Comparison of ENCODE assay signal across 36 mouse cellular contexts in the genomic region with DNA sequence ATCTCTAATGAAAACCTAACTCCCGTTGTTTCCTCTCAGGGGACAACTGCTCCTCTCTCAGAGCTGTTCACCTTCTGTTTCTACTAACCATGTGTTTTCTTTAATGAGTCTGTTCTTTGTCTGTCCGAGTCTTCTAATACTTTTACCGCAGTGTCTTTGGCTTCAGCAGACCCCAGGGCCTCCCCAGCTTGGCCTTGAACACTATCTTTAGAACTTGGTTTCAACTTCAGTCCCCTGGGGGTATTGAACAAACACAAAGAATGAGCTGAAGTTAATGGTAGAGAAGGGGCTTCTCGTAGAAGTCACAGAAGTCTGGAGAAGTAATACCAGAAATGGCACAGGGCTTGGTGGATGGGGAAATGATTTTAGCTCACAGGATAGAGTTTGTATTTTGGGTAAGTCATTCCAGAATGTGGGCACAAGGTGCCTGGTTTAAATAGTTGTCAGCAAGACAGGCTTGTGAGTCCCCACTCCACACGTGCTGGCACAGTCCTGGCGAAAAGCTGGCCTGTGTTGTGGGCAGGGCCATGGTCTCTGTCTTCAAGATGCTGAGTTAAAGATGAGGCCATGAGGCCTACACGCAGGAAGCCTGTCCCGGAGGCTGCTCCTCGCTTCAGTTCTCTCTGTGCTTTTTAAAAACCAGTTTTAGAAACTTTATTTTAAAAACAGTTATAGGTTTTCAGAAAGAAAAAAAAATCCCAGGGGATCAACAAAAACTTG. TPM values are rescaled to one million over a fixed set of nuclear protein-coding genes. Genes with fewer than 3 reads are reported as not detected.
"Had no signal": no experiment of that assay in that cellular context is flagged by ENCODE, and none has a peak within 500 bp of the region (broad histone marks: within the 10 kb centered on the region; RNA-seq: fewer than 3 reads in every experiment).

No protein-coding gene starts in this region.

- H3K9ac ChIP-seq: heart, embryonic 13.5 days; heart, embryonic 15.5 days; hindbrain, embryonic 12.5 days; hindbrain, embryonic 14.5 days; intestine, embryonic 15.5 days; limb, embryonic 13.5 days; limb, embryonic 15.5 days; liver, embryonic 13.5 days; liver, embryonic 15.5 days had no signal

- H3K27me3 ChIP-seq: intestine, embryonic 15.5 days; liver, embryonic 13.5 days; liver, embryonic 15.5 days had no signal

- H3K9me3 ChIP-seq: heart, embryonic 13.5 days; heart, embryonic 15.5 days; hindbrain, embryonic 10.5 days; hindbrain, embryonic 12.5 days; intestine, embryonic 15.5 days; limb, embryonic 13.5 days; limb, embryonic 15.5 days; liver, embryonic 13.5 days; liver, embryonic 15.5 days had no signal

- ATAC-seq: hindbrain, embryonic 16.5 days; inflammation-experienced regulatory T-cells, adult 6 months had no signal

- H3K36me3 ChIP-seq: heart, embryonic 13.5 days; heart, embryonic 15.5 days; hindbrain, embryonic 10.5 days; hindbrain, embryonic 12.5 days; intestine, embryonic 15.5 days; limb, embryonic 13.5 days; limb, embryonic 15.5 days; liver, embryonic 13.5 days; liver, embryonic 15.5 days had no signal

- DNase-seq: gastrocnemius, adult 2 months; gastrocnemius, postnatal 10 days; gastrocnemius, postnatal 25 days; heart, adult 2 months; heart, postnatal 4 days; kidney, adult 8-10 months; kidney, postnatal 10 days; kidney, postnatal 25 days; kidney, postnatal 4 days; layer of hippocampus, adult 9-11 months; layer of hippocampus, postnatal 36 days; left cerebral cortex, postnatal 4 days; liver, embryonic 13.5 days had no signal

- H3K4me1 ChIP-seq: heart, embryonic 15.5 days; hindbrain, embryonic 12.5 days; limb, embryonic 13.5 days; limb, embryonic 15.5 days; liver, embryonic 13.5 days had no signal

- H3K4me2 ChIP-seq: heart, embryonic 13.5 days; heart, embryonic 15.5 days; hindbrain, embryonic 12.5 days; hindbrain, embryonic 14.5 days; intestine, embryonic 15.5 days; limb, embryonic 13.5 days; limb, embryonic 15.5 days; liver, embryonic 13.5 days; liver, embryonic 15.5 days had no signal

- H3K4me3 ChIP-seq: gastrocnemius, adult 2 months; heart, adult 2 months; heart, embryonic 13.5 days; heart, embryonic 15.5 days; hindbrain, embryonic 10.5 days; hindbrain, embryonic 12.5 days; intestine, embryonic 15.5 days; layer of hippocampus, adult 2 months; limb, embryonic 13.5 days; limb, embryonic 15.5 days; liver, embryonic 13.5 days; liver, embryonic 15.5 days had no signal

- H3K27ac ChIP-seq: gastrocnemius, adult 2 months; heart, adult 2 months; heart, embryonic 13.5 days; heart, embryonic 15.5 days; hindbrain, embryonic 10.5 days; hindbrain, embryonic 12.5 days; hindbrain, embryonic 14.5 days; intestine, embryonic 15.5 days; layer of hippocampus, adult 2 months; limb, embryonic 13.5 days; limb, embryonic 15.5 days; liver, embryonic 13.5 days; liver, embryonic 15.5 days had no signal

RNA-seq across cellular contexts. Expression of a gene that starts 5.3 kb away (rescaled TPM):
- total RNA-seq: gastrocnemius, adult 2 months; gastrocnemius, postnatal 25 days; granulocyte monocyte progenitor cell, adult 5-6 weeks; heart, postnatal 4 days; left cerebral cortex, adult 18-20 months; left cerebral cortex, postnatal 4 days had no signal
- polyA plus RNA-seq: heart, embryonic 13.5 days; heart, postnatal 0 days; hindbrain, embryonic 10.5 days; hindbrain, embryonic 12.5 days; hindbrain, embryonic 14.5 days; hindbrain, embryonic 16.5 days; inflammation-experienced regulatory T-cells, adult 6 months; kidney, embryonic 14.5 days; limb, embryonic 11.5 days had no signal

RNA-seq across cellular contexts. Expression of a gene that starts 28.1 kb away (rescaled TPM):
- total RNA-seq: gastrocnemius, adult 2 months; gastrocnemius, postnatal 10 days; gastrocnemius, postnatal 25 days; gastrocnemius, postnatal 4 days; granulocyte monocyte progenitor cell, adult 5-6 weeks; heart, adult 2 months; heart, postnatal 25 days; heart, postnatal 4 days had no signal
- polyA plus RNA-seq: heart, embryonic 13.5 days; hindbrain, embryonic 10.5 days; hindbrain, embryonic 12.5 days; inflammation-experienced regulatory T-cells, adult 6 months; intestine, embryonic 15.5 days; intestine, postnatal 0 days; kidney, embryonic 14.5 days; limb, embryonic 11.5 days; limb, embryonic 13.5 days; limb, embryonic 15.5 days; liver, embryonic 13.5 days; liver, embryonic 15.5 days had no signal

RNA-seq across cellular contexts. Expression of a gene that starts 53.1 kb away (rescaled TPM):
- polyA plus RNA-seq: inflammation-experienced regulatory T-cells, adult 6 months had no signal

RNA-seq across cellular contexts. Expression of a gene that starts 59.9 kb away (rescaled TPM):
- total RNA-seq: gastrocnemius, adult 2 months; gastrocnemius, postnatal 10 days; gastrocnemius, postnatal 25 days; gastrocnemius, postnatal 4 days; granulocyte monocyte progenitor cell, adult 5-6 weeks; heart, adult 2 months; heart, postnatal 25 days; heart, postnatal 4 days; layer of hippocampus, adult 2 months; layer of hippocampus, postnatal 14 days; left cerebral cortex, adult 18-20 months; left cerebral cortex, adult 8-10 months; left cerebral cortex, postnatal 25 days; left cerebral cortex, postnatal 4 days had no signal
- polyA plus RNA-seq: heart, adult 2 months; heart, embryonic 13.5 days; heart, embryonic 15.5 days; heart, postnatal 0 days; hindbrain, embryonic 16.5 days; intestine, embryonic 15.5 days; limb, embryonic 11.5 days; limb, embryonic 15.5 days; liver, embryonic 13.5 days had no signal
